Mouse (Mus musculus) testis, adult 2 months (tissue): ENCODE data around the gene Snx29. TPM values are rescaled to one million over a fixed set of nuclear protein-coding genes. Genes with fewer than 3 reads are reported as not detected.

Experiments
- H3K27ac ChIP-seq: fragments of 200-500 bp; 2 replicates; pipeline ENCODE4 v1.5.1; 2012; ENCODE audit warnings: low read depth, low read length; ENCODE audit not compliant: control insufficient read depth, insufficient read depth
- H3K27me3 ChIP-seq: fragments of 200-500 bp; 2 replicates; pipeline ENCODE4 v1.6.1; 2012; ENCODE audit warnings: mild to moderate bottlenecking, low read length, moderate library complexity; ENCODE audit not compliant: control insufficient read depth, insufficient read depth
- H3K36me3 ChIP-seq: fragments of 200-500 bp; 2 replicates; pipeline ENCODE4 v1.6.1; 2012; ENCODE audit warnings: mild to moderate bottlenecking, low read length; ENCODE audit not compliant: control insufficient read depth, insufficient read depth
- H3K4me1 ChIP-seq: fragments of 200-500 bp; 2 replicates; pipeline ENCODE4 v1.6.1; 2012; ENCODE audit warnings: low read length; ENCODE audit not compliant: control insufficient read depth, insufficient read depth
- H3K4me3 ChIP-seq: fragments of 200-500 bp; 2 replicates; pipeline ENCODE4 v1.5.1; 2012; ENCODE audit warnings: low read depth, mild to moderate bottlenecking, low read length, moderate library complexity, mixed read lengths; ENCODE audit not compliant: control insufficient read depth
- CTCF ChIP-seq: fragments of 200-500 bp; IDR thresholded peaks from 2 replicates; pipeline ENCODE4 v1.5.1; 2012; ENCODE audit warnings: low read depth, mild to moderate bottlenecking, inconsistent platforms, low read length, moderate library complexity; ENCODE audit not compliant: control insufficient read depth, insufficient read depth, insufficient replicate concordance
- POLR2A ChIP-seq: fragments of 200-500 bp; IDR thresholded peaks from 2 replicates; pipeline ENCODE4 v1.6.1; 2012; ENCODE audit warnings: low read depth, mild to moderate bottlenecking, inconsistent platforms, low read length, moderate library complexity; ENCODE audit not compliant: control insufficient read depth
- polyA plus RNA-seq: library from polyadenylated mRNA; depleted of rRNA; stranded (reverse); fragments of >200 nt; gene quantifications from 2 replicates; pipeline ENCODE4 v1.2.3, GENCODE M21; 2012

Gene Snx29
- polyA plus RNA-seq, 1 experiment, result 6.1 TPM

GRCm38 (mm10) chr16:11643603-11644002 lies 320.9 kb downstream of the Snx29 start:
- TF ChIP-seq CTCF (no peak), POLR2A (no peak)

GRCm38 (mm10) chr16:11644399-11644798 lies 321.7 kb downstream of the Snx29 start:
- H3K36me3 ChIP-seq, result no peaks in the 10 kb centered on the region
- no peak for TF ChIP-seq CTCF
- TF ChIP-seq POLR2A, result no peak
- H3K27ac ChIP-seq, result no peak overlapping the region
- no peaks in the 10 kb centered on the region for H3K27me3 ChIP-seq
- H3K4me1 ChIP-seq, result no peaks in the 10 kb centered on the region
- no peak overlapping the region for H3K4me3 ChIP-seq

More at GRCm38 (mm10) chr16:11643603-11644002, 320.9 kb downstream of the Snx29 start:
- Histone ChIP-seq H3K27me3 (no peaks in the 10 kb centered on the region), H3K4me1 (no peaks in the 10 kb centered on the region), H3K4me3 (no peak overlapping the region), H3K36me3 (no peaks in the 10 kb centered on the region), H3K27ac (no peak overlapping the region)

GRCm38 (mm10) chr16:11645668-11646067 lies 323.0 kb downstream of the Snx29 start:
- Histone ChIP-seq H3K4me3 (no peak overlapping the region), H3K36me3 (no peaks in the 10 kb centered on the region), H3K27ac (no peak overlapping the region), H3K27me3 (no peaks in the 10 kb centered on the region), H3K4me1 (no peaks in the 10 kb centered on the region)
- no peak for TF ChIP-seq CTCF
- no peak for TF ChIP-seq POLR2A

- Histone ChIP-seq H3K36me3 (no peaks in the 10 kb centered on the region), H3K27ac (no peak overlapping the region), H3K27me3 (no peaks in the 10 kb centered on the region), H3K4me3 (no peak overlapping the region), H3K4me1 (no peaks in the 10 kb centered on the region)
- TF ChIP-seq POLR2A (no peak), CTCF (no peak)
Observed at GRCm38 (mm10) chr16:11646745-11647289, 324.1 kb downstream of the Snx29 start.

- TF ChIP-seq CTCF, result no peak
- no peak for TF ChIP-seq POLR2A
- Histone ChIP-seq H3K27ac (no peak overlapping the region), H3K4me1 (no peaks in the 10 kb centered on the region), H3K4me3 (no peak overlapping the region), H3K27me3 (no peaks in the 10 kb centered on the region), H3K36me3 (no peaks in the 10 kb centered on the region)
Observed at GRCm38 (mm10) chr16:11648169-11648688, 325.5 kb downstream of the Snx29 start.

- Histone ChIP-seq H3K36me3 (no peaks in the 10 kb centered on the region), H3K27me3 (no peaks in the 10 kb centered on the region), H3K4me3 (no peak overlapping the region), H3K4me1 (no peaks in the 10 kb centered on the region), H3K27ac (no peak overlapping the region)
- TF ChIP-seq POLR2A (no peak), CTCF (no peak)
Observed at GRCm38 (mm10) chr16:11652686-11653366, 330.1 kb downstream of the Snx29 start.

GRCm38 (mm10) chr16:11655893-11656292 lies 333.2 kb downstream of the Snx29 start:
- no peaks in the 10 kb centered on the region for H3K4me1 ChIP-seq
- TF ChIP-seq POLR2A (no peak), CTCF (no peak)
- no peaks in the 10 kb centered on the region for H3K36me3 ChIP-seq
- no peak overlapping the region for H3K27ac ChIP-seq
- H3K27me3 ChIP-seq, result no peaks in the 10 kb centered on the region
- no peak overlapping the region for H3K4me3 ChIP-seq
